Mouse (Mus musculus) stomach, embryonic 14.5 days (tissue): ENCODE measurements around the gene Fam210b. TPM values are rescaled to one million over a fixed set of nuclear protein-coding genes. Genes with fewer than 3 reads are reported as not detected.
A peak's percentile ranks its signal among the peaks of the same experiment; 100 is the strongest.

ENCODE experiments used
- ATAC-seq: fragments of 200-750 bp; cut with Nextera tagmentation; 2 replicates; pipeline ENCODE4 v1.8.0; 2017; ENCODE audit warnings: low read depth, moderate TSS enrichment; ENCODE audit not compliant: insufficient number of reproducible peaks, insufficient read depth, low FRiP score
- H3K27ac ChIP-seq: fragments of 300-500 bp; sonication (generic); 2 replicates; pipeline ENCODE4 v1.5.1; 2014; ENCODE audit warnings: mild to moderate bottlenecking, low read length, moderate library complexity, mixed read lengths
- H3K27me3 ChIP-seq: fragments of 300-500 bp; sonication (generic); 2 replicates; pipeline ENCODE4 v1.6.1; 2014; ENCODE audit warnings: low read length, control low read depth, mixed read lengths; ENCODE audit not compliant: control insufficient read depth, insufficient read depth
- H3K36me3 ChIP-seq: fragments of 300-500 bp; sonication (generic); 2 replicates; pipeline ENCODE4 v1.6.1; 2014; ENCODE audit warnings: mild to moderate bottlenecking, control low read depth, low read length, moderate library complexity, mixed read lengths; ENCODE audit not compliant: control insufficient read depth, insufficient read depth
- H3K4me1 ChIP-seq: fragments of 300-500 bp; sonication (generic); 2 replicates; pipeline ENCODE4 v1.6.1; 2014; ENCODE audit warnings: low read length, control low read depth, mixed read lengths; ENCODE audit not compliant: control insufficient read depth, insufficient read depth
- H3K4me2 ChIP-seq: fragments of 300-500 bp; sonication (generic); replicated peaks from 2 replicates; pipeline ENCODE4 v1.6.1; 2014; ENCODE audit warnings: low read depth, low read length, control low read depth
- H3K4me3 ChIP-seq: fragments of 300-500 bp; sonication (generic); 2 replicates; pipeline ENCODE4 v1.5.1; 2014; ENCODE audit warnings: low read depth, low read length, control low read depth
- H3K9ac ChIP-seq: fragments of 300-500 bp; sonication (generic); replicated peaks from 2 replicates; pipeline ENCODE4 v1.6.1; 2014; ENCODE audit warnings: low read depth, mild to moderate bottlenecking, control low read depth, low read length, moderate library complexity, mixed read lengths
- H3K9me3 ChIP-seq: fragments of 300-500 bp; sonication (generic); 2 replicates; pipeline ENCODE4 v1.6.1; 2016; ENCODE audit warnings: low read depth, low read length, control low read depth; ENCODE audit not compliant: control insufficient read depth
- WGBS: fragments of 180-500 bp; shearing (Covaris S2); extraction: QIAGEN DNeasy Blood & Tissue Kit; methylation state at CpG from one replicate; pipeline ENCODE4 v1.1.7; 2014; 5-methylcytosine and 5-hydroxymethylcytosine counted together
- polyA plus RNA-seq: library from polyadenylated mRNA; unstranded; fragments of >200 nt; fragmentation: Nextera tagmentation; extraction: Ambion mirVana; gene quantifications from 2 replicates; pipeline ENCODE4 v1.2.1, GENCODE M21; 2014

Fam210b gene
- polyA plus RNA-seq, 1 experiment from 2014 or later: 11.2 TPM

GRCm38 (mm10) chr2:172346034-172346929 is 917 bp downstream of the Fam210b start:
- Histone ChIP-seq H3K27me3 (no peaks in the 10 kb centered on the region), H3K4me3 (peak overlapping the region; percentile 53), H3K4me1 (peaks cover 4% of the 10 kb centered on the region; the same call in 1 of the 2 replicates), H3K4me2 (peak overlapping the region; percentile 98), H3K9me3 (peaks cover 3% of the 10 kb centered on the region; the same call in 1 of the 2 replicates), H3K9ac (peak overlapping the region; percentile 45; the same call in 1 of the 2 replicates), H3K36me3 (no peaks in the 10 kb centered on the region), H3K27ac (no peak overlapping the region)
- WGBS: 9% methylated on average over 31 of the region's 31 CpGs
- no peak for ATAC-seq

DNA sequence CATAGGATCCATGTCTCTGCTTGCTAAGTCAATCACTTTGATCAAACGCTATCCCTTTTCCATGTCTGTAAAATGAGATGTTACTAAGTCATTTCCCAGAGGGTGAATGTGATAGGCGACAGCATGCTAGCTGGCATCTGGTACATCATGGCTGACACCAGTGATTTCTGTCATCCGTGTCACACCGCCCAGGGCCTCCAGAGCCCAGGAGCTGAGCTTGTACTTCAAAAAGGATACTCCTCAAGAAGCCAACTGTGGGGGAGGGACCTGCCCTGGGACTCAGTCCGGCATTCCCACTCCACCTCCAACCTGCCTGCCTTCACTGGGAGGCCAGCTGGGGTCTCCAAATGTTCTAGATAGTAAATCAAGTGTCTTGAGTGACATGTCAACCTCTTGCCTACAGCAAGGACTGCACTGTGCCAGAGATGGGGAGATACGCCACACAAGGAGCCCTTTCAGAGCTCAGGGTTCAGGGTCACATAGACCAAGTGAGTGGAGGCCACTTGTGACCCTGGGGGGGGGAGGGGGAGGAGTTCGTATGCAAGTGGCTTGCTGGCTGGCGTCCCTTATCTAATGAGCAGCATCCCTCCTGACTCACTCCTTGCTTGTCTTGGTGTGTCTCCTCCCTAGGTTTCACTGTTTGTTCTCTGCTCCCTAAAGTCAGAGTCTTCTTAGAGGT is 1.7 kb downstream of the Fam210b start:
- Histone ChIP-seq H3K4me3 (peak overlapping the region; percentile 53; the same call in 1 of the 2 replicates), H3K4me1 (peaks cover 4% of the 10 kb centered on the region; the same call in 1 of the 2 replicates), H3K36me3 (no peaks in the 10 kb centered on the region), H3K4me2 (peak overlapping the region; percentile 98), H3K27ac (no peak overlapping the region), H3K9me3 (peaks cover 3% of the 10 kb centered on the region; the same call in 1 of the 2 replicates), H3K9ac (no peak overlapping the region), H3K27me3 (no peaks in the 10 kb centered on the region)
- no peak for ATAC-seq
- 65% methylated on average over 8 of the region's 8 CpGs for WGBS

GRCm38 (mm10) chr2:172348297-172348950 is 3.1 kb downstream of the Fam210b start:
- Histone ChIP-seq H3K36me3 (peaks cover 3% of the 10 kb centered on the region; the same call in 1 of the 2 replicates), H3K9ac (no peak overlapping the region), H3K27me3 (no peaks in the 10 kb centered on the region), H3K4me1 (peaks cover 4% of the 10 kb centered on the region; the same call in 1 of the 2 replicates), H3K9me3 (no peaks in the 10 kb centered on the region), H3K4me2 (no peak overlapping the region), H3K27ac (peak overlapping the region; percentile 52; the same call in 1 of the 2 replicates), H3K4me3 (no peak overlapping the region)
- ATAC-seq: no peak
- 15% methylated on average over 3 of the region's 3 CpGs for WGBS

- no peak for ATAC-seq
- Histone ChIP-seq H3K27me3 (no peaks in the 10 kb centered on the region), H3K9me3 (no peaks in the 10 kb centered on the region), H3K4me1 (peaks cover 4% of the 10 kb centered on the region; the same call in 1 of the 2 replicates), H3K36me3 (peaks cover 12% of the 10 kb centered on the region), H3K27ac (no peak overlapping the region), H3K4me2 (no peak overlapping the region), H3K4me3 (no peak overlapping the region), H3K9ac (no peak overlapping the region)
- 79% methylated on average over 14 of the region's 14 CpGs for WGBS
Measured at GRCm38 (mm10) chr2:172349776-172350175, 4.4 kb downstream of the Fam210b start.

DNA sequence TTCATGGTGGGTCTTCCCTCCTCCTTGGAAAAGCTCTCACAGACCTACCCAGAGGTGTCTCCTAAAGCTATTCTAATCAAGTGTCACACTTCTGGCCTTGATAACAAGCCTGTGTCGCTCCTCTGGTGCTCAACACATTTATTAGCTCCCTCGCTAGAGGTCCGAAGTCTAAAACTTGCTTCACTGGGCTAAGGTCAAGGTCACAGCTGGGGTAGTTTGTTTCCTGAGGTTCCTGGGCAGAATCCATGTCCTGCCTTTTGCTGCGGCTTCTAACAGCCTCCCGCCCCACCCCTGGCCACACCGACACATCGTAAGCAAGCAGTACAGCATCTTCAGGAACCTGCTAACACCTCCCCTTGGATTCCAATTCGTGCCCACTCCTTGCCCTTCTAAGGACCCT is 5.4 kb downstream of the Fam210b start:
- 60% methylated on average over 8 of the region's 8 CpGs for WGBS
- Histone ChIP-seq H3K9ac (no peak overlapping the region), H3K36me3 (peaks cover 22% of the 10 kb centered on the region), H3K4me3 (no peak overlapping the region), H3K9me3 (no peaks in the 10 kb centered on the region), H3K27ac (no peak overlapping the region), H3K4me1 (peaks cover 4% of the 10 kb centered on the region; the same call in 1 of the 2 replicates), H3K27me3 (no peaks in the 10 kb centered on the region), H3K4me2 (no peak overlapping the region)
- no peak for ATAC-seq

- peaks cover 4% of the 10 kb centered on the region; the same call in 1 of the 2 replicates for H3K4me1 ChIP-seq
- H3K9ac ChIP-seq: no peak overlapping the region
- no peak overlapping the region for H3K4me3 ChIP-seq
- H3K4me2 ChIP-seq: no peak overlapping the region
- WGBS: 89% methylated on average over 9 of the region's 9 CpGs
- no peaks in the 10 kb centered on the region for H3K27me3 ChIP-seq
- H3K36me3 ChIP-seq: peaks cover 45% of the 10 kb centered on the region
- no peak for ATAC-seq
- no peaks in the 10 kb centered on the region for H3K9me3 ChIP-seq
- H3K27ac ChIP-seq: no peak overlapping the region
Measured at GRCm38 (mm10) chr2:172353218-172353617, 7.9 kb downstream of the Fam210b start.

DNA sequence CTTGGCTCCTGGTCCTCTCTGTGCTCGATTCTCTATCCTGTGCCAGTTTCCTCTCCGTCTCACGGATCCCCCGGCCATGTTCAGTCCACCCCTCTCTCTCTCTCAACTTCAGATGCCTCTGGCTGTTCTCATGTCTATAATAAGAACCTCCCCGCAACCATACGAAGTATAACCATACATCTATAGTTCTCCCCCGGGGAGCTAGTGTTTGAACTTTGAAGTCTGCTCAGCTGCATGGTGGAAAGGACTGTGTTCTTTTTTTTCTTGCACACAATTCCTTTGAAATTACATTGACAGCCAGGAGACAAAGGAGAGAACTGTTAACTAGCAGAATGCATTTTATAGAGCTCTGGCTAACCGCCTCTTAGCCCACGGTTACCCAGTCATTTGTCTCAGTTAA is 9.4 kb downstream of the Fam210b start:
- no peak for ATAC-seq
- Histone ChIP-seq H3K4me2 (no peak overlapping the region), H3K9ac (no peak overlapping the region), H3K4me1 (no peaks in the 10 kb centered on the region), H3K4me3 (no peak overlapping the region), H3K9me3 (no peaks in the 10 kb centered on the region), H3K36me3 (peaks cover 56% of the 10 kb centered on the region), H3K27me3 (no peaks in the 10 kb centered on the region), H3K27ac (no peak overlapping the region)
- WGBS: 74% methylated on average over 9 of the region's 9 CpGs

DNA sequence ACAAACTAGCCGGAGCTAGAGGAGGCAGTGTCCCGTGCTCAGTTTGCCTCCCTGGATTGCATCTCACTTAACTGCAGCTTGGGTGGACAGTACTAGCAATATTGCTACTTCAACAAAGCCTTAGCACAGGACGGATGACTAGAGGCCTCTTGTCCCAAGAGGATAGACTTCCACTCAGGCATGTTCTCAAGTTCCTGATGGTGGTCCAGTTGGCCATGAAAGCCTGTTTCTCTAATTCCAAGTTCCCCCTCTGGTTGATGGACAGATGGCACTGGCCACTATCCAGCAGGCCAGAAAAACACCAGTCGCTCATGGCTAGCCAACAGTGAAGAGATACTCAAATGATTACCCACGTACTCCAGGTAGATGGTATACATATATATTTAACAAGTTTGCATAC is 10.5 kb downstream of the Fam210b start:
- Histone ChIP-seq H3K9ac (no peak overlapping the region), H3K27ac (no peak overlapping the region), H3K4me2 (no peak overlapping the region), H3K27me3 (no peaks in the 10 kb centered on the region), H3K9me3 (no peaks in the 10 kb centered on the region), H3K4me3 (no peak overlapping the region), H3K36me3 (peaks cover 61% of the 10 kb centered on the region), H3K4me1 (no peaks in the 10 kb centered on the region)
- no peak for ATAC-seq
- 89% methylated on average over 5 of the region's 5 CpGs for WGBS
